Mouse (Mus musculus) neutrophil, adult 5-6 weeks (primary cell): ENCODE measurements around the gene Oaz2. TPM values are rescaled to one million over a fixed set of nuclear protein-coding genes. Genes with fewer than 3 reads are reported as not detected.

ENCODE experiments used
- ATAC-seq: fragments of 151-379, 151-347 bp; 2 replicates; pipeline ENCODE4 v1.8.0; 2017; ENCODE audit warnings: mild to moderate bottlenecking, moderate TSS enrichment; ENCODE audit not compliant: insufficient number of reproducible peaks, poor library complexity, low FRiP score, severe bottlenecking; ENCODE audit errors: extremely low read depth
- total RNA-seq: library from RNA; stranded (forward); fragments of 200-1000 nt; gene quantifications from 2 replicates; pipeline ENCODE4 v1.2.3, GENCODE M21; 2017

Oaz2 gene
- total RNA-seq, 1 experiment from 2014 or later, result 53.5 TPM

DNA sequence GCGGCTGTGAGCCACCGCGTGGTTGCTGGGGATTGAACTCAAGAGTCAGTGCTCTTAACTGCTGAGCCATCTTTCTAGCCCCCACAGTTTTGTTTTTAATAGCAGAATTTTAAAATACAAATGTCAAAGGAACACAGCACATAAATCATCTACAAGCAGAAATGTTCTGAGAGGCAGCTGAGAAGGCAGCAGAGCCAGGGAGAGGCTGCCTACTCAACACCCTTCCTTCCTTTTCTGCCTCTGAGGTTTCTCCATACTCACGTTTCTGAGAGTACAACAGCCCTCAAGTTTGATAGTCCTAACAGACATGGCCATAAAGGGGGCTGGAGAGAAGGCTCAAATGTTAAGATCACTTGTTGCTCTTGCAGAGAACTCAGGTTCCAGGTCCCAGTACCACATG lies 59.7 kb downstream of the Oaz2 start:
- ATAC-seq, result no peak

DNA sequence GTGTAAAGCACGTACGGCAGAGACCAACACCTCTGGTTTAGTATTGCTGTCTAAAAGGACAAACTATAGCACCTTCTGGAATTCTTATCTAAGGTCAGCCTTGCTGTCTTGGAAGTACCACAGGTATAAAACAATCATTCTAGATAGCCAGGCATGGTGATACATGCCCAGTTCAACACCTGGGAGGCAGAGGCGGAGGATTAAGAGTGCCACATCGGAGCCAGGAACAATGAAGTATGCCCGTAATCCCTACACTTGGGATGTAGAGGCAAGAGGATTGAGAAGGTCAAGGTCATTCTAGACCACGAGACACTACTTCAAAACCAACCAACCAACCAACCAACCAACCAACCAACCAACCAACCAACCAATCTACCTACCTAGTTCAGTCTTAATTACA lies 60.8 kb downstream of the Oaz2 start:
- no peak for ATAC-seq

GRCm38 (mm10) chr9:65734931-65735330 lies 67.1 kb downstream of the Oaz2 start:
- no peak for ATAC-seq

Other genes with a start within 250 kb of the Oaz2 start
- not detected in 2 replicates for gene Slc51b, start 245.0 kb upstream of the Oaz2 start, total RNA-seq
- gene Mtfmt, start 232.2 kb upstream of the Oaz2 start, total RNA-seq, result 15.5 and 17.3 TPM in 2 replicates
- gene Spg21, start 207.1 kb upstream of the Oaz2 start, total RNA-seq, result 45.2 and 51.7 TPM in 2 replicates
- gene Ankdd1a, start 147.8 kb upstream of the Oaz2 start, total RNA-seq, result 0.93 TPM in 1 of 2 replicates, not detected in the other
- 103 and 108 TPM in 2 replicates for gene Plekho2, start 88.0 kb upstream of the Oaz2 start, total RNA-seq
- not detected in 2 replicates for gene Pif1, start 80.8 kb upstream of the Oaz2 start, total RNA-seq
- 2.1 and 3.3 TPM in 2 replicates for gene Rbpms2, start 38.4 kb upstream of the Oaz2 start, total RNA-seq
- gene Zfp609, start 159.6 kb downstream of the Oaz2 start, total RNA-seq, result 5.6 and 5.7 TPM in 2 replicates
- 0.25 and 0.35 TPM in 2 replicates for gene Pclaf, start 222.2 kb downstream of the Oaz2 start, total RNA-seq
- 26.5 and 41.9 TPM in 2 replicates for gene Trip4, start 240.8 kb downstream of the Oaz2 start, total RNA-seq
- gene Csnk1g1, start 240.9 kb downstream of the Oaz2 start, total RNA-seq, result 54.1 and 57.8 TPM in 2 replicates